Mouse (Mus musculus) ovary, adult 2 months (tissue): ENCODE results near the gene Mecr. TPM values are rescaled to one million over a fixed set of nuclear protein-coding genes. Genes with fewer than 3 reads are reported as not detected.

Experiments used
- polyA plus RNA-seq: library from polyadenylated mRNA; depleted of rRNA; stranded (reverse); fragments of >200 nt; gene quantifications from 2 replicates; pipeline ENCODE4 v1.2.3, GENCODE M21; 2012; rRNA removed

Gene Mecr
- polyA plus RNA-seq = 41.2 and 45.0 TPM in 2 replicates

GRCm38 (mm10) chr4:131843290-131843743 lies at the start of gene Mecr:
Gene Mecr (plus strand): TSS chr4:131843470.

GRCm38 (mm10) chr4:131837872-131838524 lies 5.3 kb upstream of the Mecr start, which contains the start of gene Ptpru:
Gene Ptpru (minus strand): TSS chr4:131838288.

GRCm38 (mm10) chr4:131873293-131874168 lies 30.3 kb downstream of the Mecr start, which contains the start of gene Srsf4:
Gene Srsf4 (plus strand): TSS chr4:131873617.

Other genes starting within 250 kb of the Mecr start
- gene Ptpru, start 5.2 kb upstream of the Mecr start, polyA plus RNA-seq = 15.2 and 17.2 TPM in 2 replicates
- 31.1 and 43.1 TPM in 2 replicates for gene Srsf4, start 30.1 kb downstream of the Mecr start, polyA plus RNA-seq
- gene Tmem200b, start 78.3 kb downstream of the Mecr start, polyA plus RNA-seq = 65.4 and 103 TPM in 2 replicates
- gene Gm10300, start 231.2 kb downstream of the Mecr start, polyA plus RNA-seq = 0.07 and 0.10 TPM in 2 replicates
- gene Epb41, start 231.9 kb downstream of the Mecr start, polyA plus RNA-seq = 14.9 and 16.5 TPM in 2 replicates